Mouse (Mus musculus) c-Kit-positive CD71-positive TER-119-negative erythroid progenitor cells, embryonic 14.5 days (primary cell): ENCODE data around the gene Scarf1.

ENCODE experiments used
- DNase-seq: peaks from one replicate; pipeline ENCODE4 v3.0.0-alpha.2; 2013; ENCODE audit warnings: low read depth

The Scarf1 gene

GRCm38 (mm10) chr11:75512301-75513018 lies 880 bp upstream of the Scarf1 start:
- DNase-seq: no peak

DNA sequence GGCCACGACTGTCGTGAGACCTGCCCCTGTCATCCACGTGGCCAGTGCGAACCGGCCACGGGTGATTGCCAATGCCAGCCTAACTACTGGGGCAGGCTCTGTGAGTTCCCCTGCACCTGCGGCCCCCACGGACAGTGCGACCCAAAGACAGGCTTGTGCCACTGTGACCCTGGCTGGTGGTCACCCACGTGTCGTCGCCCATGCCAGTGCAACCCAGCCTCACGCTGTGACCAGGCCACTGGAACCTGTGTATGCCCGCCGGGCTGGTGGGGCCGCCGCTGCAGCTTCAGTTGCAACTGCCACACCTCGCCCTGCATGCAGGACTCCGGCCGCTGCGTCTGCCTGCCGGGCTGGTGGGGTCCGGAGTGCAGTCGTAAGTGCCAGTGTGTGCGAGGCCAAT lies 1.8 kb downstream of the Scarf1 start:
- no peak for DNase-seq

GRCm38 (mm10) chr11:75519834-75520633 lies 6.7 kb downstream of the Scarf1 start:
- DNase-seq: no peak

DNA sequence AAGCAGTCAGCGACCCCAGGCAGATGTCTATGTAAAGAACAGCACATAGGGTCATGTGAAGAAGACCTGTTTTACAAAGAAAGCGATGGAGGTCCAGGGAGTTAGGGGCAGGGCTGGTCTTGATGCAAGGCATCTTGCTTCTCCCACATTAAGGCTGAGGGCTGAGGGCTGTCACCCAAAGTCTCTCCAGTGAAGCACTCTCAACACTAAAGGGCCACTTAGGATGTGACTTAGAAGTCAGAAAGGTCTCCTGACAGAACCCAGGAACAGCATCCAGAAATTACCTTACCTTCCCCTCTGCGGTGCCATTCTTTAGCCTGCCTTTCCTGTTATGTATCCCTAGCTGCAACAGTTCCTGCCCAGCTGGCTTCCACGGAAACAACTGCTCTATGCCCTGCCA lies 8.3 kb downstream of the Scarf1 start:
- DNase-seq: no peak

- no peak for DNase-seq
Measured at GRCm38 (mm10) chr11:75522793-75523192, 9.5 kb downstream of the Scarf1 start.

DNA sequence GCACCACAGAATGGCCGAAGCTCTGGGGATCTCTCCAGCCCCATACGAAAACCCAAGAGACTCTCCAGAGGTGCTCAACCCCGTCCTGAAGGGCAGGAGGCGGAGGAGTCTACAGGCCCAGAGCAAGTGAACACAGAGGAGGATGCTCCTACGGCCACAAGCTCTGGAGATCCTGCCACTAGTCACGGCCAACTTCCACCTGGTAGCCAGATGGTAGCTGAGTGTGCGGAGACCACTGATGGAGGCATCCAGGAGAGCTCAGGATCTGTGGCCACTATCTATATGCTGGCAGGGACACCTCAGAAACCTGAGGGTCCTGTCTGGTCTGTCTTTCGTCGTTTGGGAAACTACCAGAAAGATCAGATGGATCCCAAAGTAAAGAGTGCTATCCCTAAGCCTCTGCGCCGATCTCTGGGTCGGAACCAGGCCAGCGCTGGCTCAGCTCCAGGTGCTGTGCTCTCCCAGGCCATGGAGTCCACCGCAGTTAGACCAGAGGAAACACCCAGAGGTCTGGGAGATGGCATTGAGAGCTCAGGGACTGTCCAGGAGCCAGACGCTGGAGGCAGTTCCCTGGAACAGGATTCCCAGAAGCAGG lies 12.3 kb downstream of the Scarf1 start:
- DNase-seq: no peak

- no peak for DNase-seq
Measured at GRCm38 (mm10) chr11:75526943-75527342, 13.6 kb downstream of the Scarf1 start.

DNA sequence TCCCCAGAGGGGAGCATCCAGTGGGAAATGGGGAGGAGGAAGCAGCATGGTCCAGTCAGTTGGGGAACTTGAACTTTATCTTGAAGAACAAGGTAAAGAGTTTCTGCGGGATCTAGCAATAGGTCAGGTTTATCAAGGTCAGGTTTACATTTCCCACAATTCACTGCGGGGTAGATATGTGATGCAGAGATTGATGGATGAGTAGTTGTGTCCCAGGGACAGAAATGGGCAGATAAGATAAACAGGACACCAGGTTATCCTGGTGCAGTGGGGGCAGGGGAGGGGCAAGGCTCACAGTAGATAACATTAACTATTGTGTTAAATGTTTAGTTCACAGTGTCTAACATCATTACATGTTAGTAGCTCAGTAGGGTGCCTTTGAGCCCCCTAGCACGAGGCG lies 16.4 kb downstream of the Scarf1 start:
- no peak for DNase-seq

GRCm38 (mm10) chr11:75530325-75530724 lies 17.0 kb downstream of the Scarf1 start:
- DNase-seq: peak; percentile 86

DNA sequence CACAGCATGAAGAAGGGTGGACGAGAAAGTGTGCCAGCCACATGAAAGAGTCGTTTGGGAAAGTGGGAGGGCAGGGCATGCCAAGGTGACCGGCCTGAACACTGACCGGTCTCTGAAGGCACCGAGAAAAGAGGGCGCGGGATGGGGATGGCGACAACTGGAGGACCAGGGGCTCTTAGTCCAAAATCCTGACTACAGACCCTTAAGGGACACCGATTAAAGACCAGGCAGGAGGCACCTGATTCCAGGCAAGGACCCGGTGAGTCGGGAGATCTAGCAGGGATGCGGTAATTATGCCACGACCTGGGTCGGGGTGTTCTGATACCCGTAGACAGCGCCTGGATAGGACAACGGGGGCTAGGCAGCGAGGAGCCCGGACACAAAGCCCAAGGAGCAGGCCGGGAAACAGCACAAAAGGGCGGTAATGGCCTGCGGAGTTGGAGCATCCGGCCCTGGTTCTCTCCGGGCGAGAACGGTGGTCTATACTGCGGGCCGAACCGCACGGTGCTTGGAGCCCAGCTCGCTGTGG lies 17.6 kb downstream of the Scarf1 start:
- no peak for DNase-seq

DNA sequence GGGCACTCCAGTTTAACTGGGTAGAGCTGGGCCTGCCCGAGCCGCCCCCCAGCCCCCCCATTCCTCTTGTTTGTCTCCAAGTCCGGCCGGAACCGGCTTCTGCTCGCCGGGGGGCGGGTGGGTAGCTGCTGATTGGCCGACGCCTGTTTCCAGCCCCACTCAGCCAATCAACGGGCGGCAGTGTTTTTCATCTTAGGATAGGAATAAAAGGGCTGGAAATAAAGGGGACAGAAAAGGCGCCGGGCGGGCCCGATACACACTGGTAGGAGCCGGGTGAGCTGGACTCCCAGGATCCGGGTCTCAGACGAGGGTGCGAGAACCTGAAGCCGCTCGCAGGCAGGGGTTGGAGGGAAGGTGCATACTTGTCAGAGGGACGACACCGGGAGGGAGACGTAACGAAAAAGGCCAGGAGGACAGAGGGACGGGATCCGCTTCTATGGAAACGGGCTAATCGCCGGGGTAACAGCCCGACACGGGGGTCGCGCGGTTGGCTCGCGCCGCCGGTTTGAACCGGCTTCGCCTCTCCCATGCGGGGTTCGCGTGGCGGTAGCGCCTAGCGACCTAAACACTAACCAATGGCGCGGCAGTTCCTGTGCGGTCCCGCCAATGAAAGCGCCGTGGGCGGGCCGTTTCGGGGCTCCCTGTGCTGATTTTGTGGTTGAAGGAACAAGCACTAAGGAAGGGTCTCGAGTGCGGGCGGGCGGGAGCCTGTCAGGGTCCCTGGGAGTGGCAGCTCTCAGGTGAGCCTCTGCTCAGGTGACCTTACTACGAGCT lies 18.3 kb downstream of the Scarf1 start, which contains the start of gene Slc43a2:
Gene Slc43a2, plus strand, starts transcription at position 226 of the 774 bp plus-strand sequence.
- peak; percentile 93 for DNase-seq

DNA sequence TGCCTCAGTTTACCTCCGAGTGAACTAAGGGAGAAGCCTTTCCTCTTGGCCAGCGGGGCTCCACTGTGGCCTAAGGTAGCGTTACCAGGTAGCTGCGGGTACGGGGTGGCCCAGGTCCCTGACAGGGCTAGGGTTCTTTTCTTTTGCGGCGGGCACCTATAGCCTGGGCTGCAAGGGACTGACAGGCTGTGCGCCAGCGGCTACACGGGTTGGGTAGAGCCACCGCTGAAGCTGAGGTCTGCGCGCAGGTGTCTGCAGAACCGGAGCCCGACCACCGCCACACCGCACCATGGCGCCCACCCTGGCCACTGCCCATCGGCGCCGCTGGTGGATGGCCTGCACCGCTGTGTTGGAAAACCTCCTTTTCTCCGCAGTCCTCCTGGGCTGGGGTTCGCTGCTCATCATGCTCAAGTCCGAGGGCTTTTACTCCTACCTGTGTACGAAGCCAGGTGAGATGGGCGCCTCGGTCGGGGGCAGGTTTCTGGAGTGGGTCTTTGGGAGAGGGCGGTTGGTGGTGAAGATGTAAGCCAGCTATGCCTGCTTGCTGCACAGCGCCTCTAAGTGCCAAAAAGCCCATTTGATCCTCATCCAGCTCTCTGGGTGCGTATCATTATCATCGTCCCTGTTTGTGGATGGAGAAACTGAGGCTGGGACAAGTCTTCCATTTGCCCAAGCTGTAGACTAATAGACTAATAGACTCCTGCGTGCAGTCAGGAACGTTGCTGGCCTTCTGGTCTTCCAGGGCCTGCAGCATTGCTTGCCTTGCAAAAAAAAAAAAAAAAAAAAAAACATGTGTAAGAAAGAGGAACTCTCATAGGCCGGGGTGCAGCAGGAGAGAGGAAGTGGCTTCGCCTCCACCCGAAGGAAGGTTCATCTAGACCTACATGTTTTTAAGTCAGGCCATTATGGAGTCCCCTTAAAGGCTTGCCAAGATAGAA lies 19.3 kb downstream of the Scarf1 start:
- DNase-seq: no peak

DNA sequence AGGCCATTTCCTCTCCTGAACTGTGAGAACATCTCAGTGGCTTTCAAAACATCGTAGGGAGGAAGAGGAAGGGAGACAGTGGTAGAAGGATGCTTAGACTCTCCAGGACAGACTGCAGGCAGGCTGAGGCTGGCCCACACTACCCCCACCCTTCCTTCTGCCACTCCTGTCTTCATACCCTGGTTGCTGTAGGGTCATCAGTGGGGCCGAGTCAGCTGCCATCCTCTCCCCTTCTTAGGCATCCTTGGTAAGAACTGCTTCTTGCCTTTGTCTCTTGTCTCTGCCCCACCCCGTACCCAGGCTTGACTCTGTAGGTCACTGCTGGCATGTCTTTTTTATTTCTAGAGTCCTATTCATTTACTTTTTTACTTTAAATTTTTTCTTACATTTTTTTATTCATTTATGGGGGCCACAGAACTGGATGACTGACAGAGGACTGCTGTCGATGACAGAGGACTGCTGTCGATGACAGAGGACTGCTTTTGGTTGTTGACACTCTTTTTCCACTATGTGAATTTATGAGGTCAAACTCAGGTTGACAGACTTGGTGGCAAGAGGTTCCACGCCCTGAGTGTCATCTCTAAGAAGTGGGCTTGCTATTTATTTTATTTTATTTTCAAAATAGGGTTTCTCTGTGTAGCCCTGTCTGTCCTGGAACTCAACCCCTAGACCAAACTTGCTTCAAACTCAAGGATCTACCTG lies 20.1 kb downstream of the Scarf1 start:
- DNase-seq: no peak

- no peak for DNase-seq
Measured at GRCm38 (mm10) chr11:75534286-75535033, 21.1 kb downstream of the Scarf1 start.

DNA sequence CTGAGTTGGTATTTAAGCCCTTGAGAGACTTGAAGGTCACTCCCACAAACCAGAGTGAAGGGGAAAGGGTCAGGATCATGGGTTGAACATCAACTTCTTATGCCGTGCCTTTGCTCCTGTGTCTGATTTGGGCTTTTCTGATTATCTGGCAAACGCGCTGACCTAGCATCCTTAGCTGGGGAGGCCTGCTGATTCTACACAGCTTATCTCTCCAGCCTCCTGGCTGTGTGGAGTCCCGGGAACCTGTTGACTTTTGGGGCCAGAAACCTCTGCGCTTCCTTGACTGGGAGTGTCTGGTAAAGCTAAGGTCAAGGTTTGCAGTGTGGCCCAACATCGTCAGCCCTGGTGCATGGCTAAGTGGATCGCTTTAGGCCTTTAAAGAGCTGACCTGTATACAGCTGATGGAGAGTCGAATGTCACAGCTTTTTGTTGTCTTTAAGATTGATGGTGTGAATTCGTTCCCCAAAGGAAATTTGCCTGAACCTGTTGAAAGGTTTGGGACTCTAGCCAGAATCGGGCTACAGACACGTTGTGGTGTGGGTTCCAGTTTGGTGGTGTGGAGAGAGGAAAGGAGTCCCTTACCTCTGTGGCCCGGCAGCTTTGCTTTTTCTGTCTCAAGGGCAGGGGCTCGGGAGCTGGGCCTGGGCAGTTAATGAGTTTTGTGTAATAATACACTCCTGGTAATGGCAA lies 21.9 kb downstream of the Scarf1 start:
- DNase-seq: peak; percentile 33

- DNase-seq: no peak
Measured at GRCm38 (mm10) chr11:75536255-75537024, 23.1 kb downstream of the Scarf1 start.

DNA sequence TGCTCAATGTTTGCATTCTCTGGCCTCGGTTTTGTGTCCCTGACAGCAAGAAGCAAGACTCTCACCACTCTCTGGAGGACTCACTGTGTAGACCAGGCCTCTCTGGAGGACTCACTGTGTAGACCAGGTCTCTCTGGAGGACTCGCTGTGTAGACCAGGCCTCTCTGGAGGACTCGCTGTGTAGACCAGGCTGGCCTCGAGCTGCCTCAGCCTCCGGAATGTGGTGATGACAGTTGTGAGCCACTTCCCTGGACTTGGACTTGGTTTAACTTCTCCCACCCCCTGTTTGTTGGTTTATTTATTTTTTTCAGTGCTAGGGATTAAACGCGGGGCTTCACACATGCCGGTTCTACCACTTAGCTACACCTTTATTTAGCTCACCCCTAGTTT lies 23.7 kb downstream of the Scarf1 start:
- DNase-seq: no peak
